Comparison of ENCODE assay signal across 27 mouse cellular contexts in the genomic region with DNA sequence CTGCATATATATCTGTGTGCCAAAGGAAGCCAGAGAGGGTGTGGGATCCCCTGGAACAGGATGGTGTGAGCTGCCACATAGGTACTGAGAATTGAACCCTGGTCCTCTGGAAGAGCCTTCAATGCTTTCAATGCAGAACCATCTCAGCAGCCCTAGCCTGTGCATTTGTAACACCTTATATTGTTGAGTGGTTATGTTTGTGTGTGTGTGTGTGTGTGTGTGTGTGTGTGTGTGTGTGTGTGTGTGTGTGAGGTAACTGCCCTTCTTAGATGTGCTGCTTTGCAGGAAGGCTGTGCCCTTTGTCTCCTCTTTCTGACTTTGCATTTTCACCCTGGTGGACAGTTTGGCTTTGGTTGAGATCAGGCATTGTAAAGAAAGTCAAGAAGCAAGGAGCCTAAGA.
"Had no signal": no experiment of that assay in that cellular context is flagged by ENCODE, and none has a peak within 500 bp of the region (broad histone marks: within the 10 kb centered on the region; RNA-seq: fewer than 3 reads in every experiment).

No protein-coding gene starts in this region.

- H3K4me3 ChIP-seq: gastrocnemius, adult 2 months; heart, adult 2 months; heart, embryonic 13.5 days; heart, embryonic 15.5 days; hindbrain, embryonic 10.5 days; hindbrain, embryonic 12.5 days; intestine, embryonic 15.5 days; layer of hippocampus, adult 2 months; left cerebral cortex, adult 2 months; limb, embryonic 10.5 days; limb, embryonic 12.5 days; liver, embryonic 13.5 days; liver, embryonic 15.5 days had no signal

- DNase-seq: gastrocnemius, adult 2 months; gastrocnemius, postnatal 10 days; heart, adult 2 months; heart, postnatal 14 days; heart, postnatal 36 days; kidney, adult 18-20 months; kidney, adult 9 months; liver; liver, embryonic 13.5 days had no signal

- H3K36me3 ChIP-seq: heart, embryonic 13.5 days; heart, embryonic 15.5 days; hindbrain, embryonic 10.5 days; hindbrain, embryonic 12.5 days; intestine, embryonic 15.5 days; limb, embryonic 10.5 days; limb, embryonic 12.5 days; liver, embryonic 13.5 days; liver, embryonic 15.5 days had no signal

- H3K9ac ChIP-seq: heart, embryonic 13.5 days; heart, embryonic 15.5 days; hindbrain, embryonic 12.5 days; hindbrain, embryonic 14.5 days; intestine, embryonic 15.5 days; limb, embryonic 12.5 days; liver, embryonic 13.5 days; liver, embryonic 15.5 days had no signal

- H3K27me3 ChIP-seq: heart, embryonic 13.5 days; heart, embryonic 15.5 days; hindbrain, embryonic 12.5 days; intestine, embryonic 15.5 days; limb, embryonic 12.5 days had no signal

- H3K27ac ChIP-seq: gastrocnemius, adult 2 months; heart, adult 2 months; heart, embryonic 13.5 days; heart, embryonic 15.5 days; hindbrain, embryonic 10.5 days; hindbrain, embryonic 12.5 days; hindbrain, embryonic 14.5 days; intestine, embryonic 15.5 days; kidney, postnatal 0 days; layer of hippocampus, adult 2 months; left cerebral cortex, adult 2 months; limb, embryonic 10.5 days; limb, embryonic 12.5 days; liver, embryonic 13.5 days; liver, embryonic 15.5 days had no signal

- H3K9me3 ChIP-seq: heart, embryonic 13.5 days; heart, embryonic 15.5 days; hindbrain, embryonic 10.5 days; hindbrain, embryonic 12.5 days; intestine, embryonic 15.5 days; limb, embryonic 10.5 days; limb, embryonic 12.5 days; liver, embryonic 13.5 days; liver, embryonic 15.5 days had no signal

- H3K4me1 ChIP-seq: intestine, embryonic 15.5 days; liver, embryonic 13.5 days; liver, embryonic 15.5 days had no signal

- ATAC-seq: forebrain, embryonic 16.5 days; hindbrain, embryonic 16.5 days; inflammation-experienced regulatory T-cells, adult 6 months; intestine, embryonic 15.5 days; intestine, postnatal 0 days had no signal

- H3K4me2 ChIP-seq: heart, embryonic 11.5 days; heart, embryonic 13.5 days; heart, embryonic 15.5 days; hindbrain, embryonic 12.5 days; hindbrain, embryonic 14.5 days; intestine, embryonic 15.5 days; limb, embryonic 12.5 days; liver, embryonic 11.5 days; liver, embryonic 13.5 days; liver, embryonic 15.5 days had no signal
